Mouse (Mus musculus) kidney, embryonic 14.5 days (tissue): ENCODE measurements at regions not wholly inside any gene's neighbourhood (a gene's known extent, or its start where the extent isn't known, plus 50 kb on each side); places are given as distances from the start of the nearest gene placed in this dataset.
"Not testable (repeated sequence)": the region's sequence is repeated elsewhere in the genome, so short reads cannot be mapped to it uniquely, and the experiment has no call there.

Experiments
- ATAC-seq: fragments of 200-750 bp; cut with Nextera tagmentation; 2 replicates; pipeline ENCODE4 v1.8.0; 2017; ENCODE audit warnings: moderate number of reproducible peaks, mild to moderate bottlenecking, moderate TSS enrichment, moderate library complexity; ENCODE audit not compliant: low FRiP score, low TSS enrichment
- H3K27ac ChIP-seq: fragments of 300-500 bp; sonication (generic); 2 replicates; pipeline ENCODE4 v1.5.1; 2014; ENCODE audit warnings: low read depth, mild to moderate bottlenecking, low read length, moderate library complexity, mixed read lengths
- H3K27me3 ChIP-seq: fragments of 300-500 bp; sonication (generic); 2 replicates; pipeline ENCODE4 v1.6.1; 2014; ENCODE audit warnings: mild to moderate bottlenecking, low read length; ENCODE audit not compliant: control insufficient read depth, insufficient read depth
- H3K36me3 ChIP-seq: fragments of 300-500 bp; sonication (generic); 2 replicates; pipeline ENCODE4 v1.6.1; 2014; ENCODE audit warnings: low read length, mixed read lengths; ENCODE audit not compliant: control insufficient read depth, insufficient read depth
- H3K4me1 ChIP-seq: fragments of 300-500 bp; sonication (generic); 2 replicates; pipeline ENCODE4 v1.6.1; 2014; ENCODE audit warnings: low read length, mixed read lengths; ENCODE audit not compliant: control insufficient read depth, insufficient read depth
- H3K4me2 ChIP-seq: fragments of 300-500 bp; sonication (generic); replicated peaks from 2 replicates; pipeline ENCODE4 v1.6.1; 2014; ENCODE audit warnings: low read depth, mild to moderate bottlenecking, low read length
- H3K4me3 ChIP-seq: fragments of 300-500 bp; sonication (generic); 2 replicates; pipeline ENCODE4 v1.5.1; 2014; ENCODE audit warnings: mild to moderate bottlenecking, low read length
- H3K9ac ChIP-seq: fragments of 300-500 bp; sonication (generic); 2 replicates; pipeline ENCODE4 v1.6.1; 2014; ENCODE audit warnings: low read depth, mild to moderate bottlenecking, low read length, moderate library complexity
- H3K9me3 ChIP-seq: fragments of 300-500 bp; sonication (generic); 2 replicates; pipeline ENCODE4 v1.6.1; 2016; ENCODE audit warnings: low read length; ENCODE audit not compliant: control insufficient read depth
- WGBS: fragments of 180-500 bp; shearing (Covaris S2); extraction: QIAGEN DNeasy Blood & Tissue Kit; methylation state at CpG from one replicate; pipeline ENCODE4 v1.1.7; 2014; 5-methylcytosine and 5-hydroxymethylcytosine counted together

GRCm38 (mm10) chr14:96690923-96691322 is 172.0 kb upstream of the Klhl1 start:
- no peaks in the 10 kb centered on the region for H3K9me3 ChIP-seq
- WGBS, result 87% methylated on average over 1 of the region's 1 CpGs
- no peak overlapping the region for H3K9ac ChIP-seq
- no peak overlapping the region for H3K4me2 ChIP-seq
- H3K27ac ChIP-seq, result no peak overlapping the region
- H3K4me3 ChIP-seq, result no peak overlapping the region
- no peaks in the 10 kb centered on the region for H3K27me3 ChIP-seq
- ATAC-seq, result no peak
- no peaks in the 10 kb centered on the region for H3K36me3 ChIP-seq
- no peaks in the 10 kb centered on the region for H3K4me1 ChIP-seq

GRCm38 (mm10) chr14:96683943-96684342 is 165.0 kb upstream of the Klhl1 start:
- 74% methylated on average over 5 of the region's 5 CpGs for WGBS
- no peak for ATAC-seq

GRCm38 (mm10) chr14:96681740-96682139 is 162.8 kb upstream of the Klhl1 start:
- H3K9me3 ChIP-seq, result no peaks in the 10 kb centered on the region
- no peak overlapping the region for H3K4me3 ChIP-seq
- H3K36me3 ChIP-seq, result no peaks in the 10 kb centered on the region
- H3K9ac ChIP-seq, result no peak overlapping the region
- H3K27ac ChIP-seq, result no peak overlapping the region
- no peaks in the 10 kb centered on the region for H3K27me3 ChIP-seq
- WGBS, result 82% methylated on average over 3 of the region's 3 CpGs
- no peak for ATAC-seq
- H3K4me2 ChIP-seq, result no peak overlapping the region
- no peaks in the 10 kb centered on the region for H3K4me1 ChIP-seq

More at GRCm38 (mm10) chr14:96683943-96684342, 165.0 kb upstream of the Klhl1 start:
- no peak overlapping the region for H3K27ac ChIP-seq
- H3K27me3 ChIP-seq, result no peaks in the 10 kb centered on the region
- H3K9ac ChIP-seq, result no peak overlapping the region
- no peaks in the 10 kb centered on the region for H3K9me3 ChIP-seq
- H3K4me1 ChIP-seq, result no peaks in the 10 kb centered on the region
- H3K4me3 ChIP-seq, result no peak overlapping the region
- no peak overlapping the region for H3K4me2 ChIP-seq
- H3K36me3 ChIP-seq, result no peaks in the 10 kb centered on the region

- no peak for ATAC-seq
- 83% methylated on average over 1 of the region's 1 CpGs for WGBS
- H3K27me3 ChIP-seq, result no peaks in the 10 kb centered on the region
- H3K4me3 ChIP-seq, result no peak overlapping the region
- H3K9ac ChIP-seq, result no peak overlapping the region
- H3K9me3 ChIP-seq, result no peaks in the 10 kb centered on the region
- H3K4me2 ChIP-seq, result no peak overlapping the region
- H3K4me1 ChIP-seq, result no peaks in the 10 kb centered on the region
- H3K36me3 ChIP-seq, result no peaks in the 10 kb centered on the region
- no peak overlapping the region for H3K27ac ChIP-seq
These were observed 157.3 kb upstream of the Klhl1 start for GRCm38 (mm10) chr14:96676213-96676612.

- WGBS, result 85% methylated on average over 2 of the region's 2 CpGs
- H3K27me3 ChIP-seq, result no peaks in the 10 kb centered on the region
- no peaks in the 10 kb centered on the region for H3K9me3 ChIP-seq
- H3K4me3 ChIP-seq, result no peak overlapping the region
- H3K9ac ChIP-seq, result no peak overlapping the region
- ATAC-seq, result no peak
- no peaks in the 10 kb centered on the region for H3K36me3 ChIP-seq
- no peak overlapping the region for H3K4me2 ChIP-seq
- H3K27ac ChIP-seq, result no peak overlapping the region
- H3K4me1 ChIP-seq, result no peaks in the 10 kb centered on the region
These were observed 149.7 kb upstream of the Klhl1 start for GRCm38 (mm10) chr14:96668635-96669034.

GRCm38 (mm10) chr14:96656500-96656899 is 137.6 kb upstream of the Klhl1 start:
- ATAC-seq, result no peak
- no peak overlapping the region for H3K4me3 ChIP-seq
- 88% methylated on average over 1 of the region's 1 CpGs for WGBS

GRCm38 (mm10) chr14:96630291-96630690 is 111.4 kb upstream of the Klhl1 start:
- no peaks in the 10 kb centered on the region for H3K36me3 ChIP-seq
- no peak for ATAC-seq
- WGBS, result 78% methylated on average over 2 of the region's 2 CpGs

More at GRCm38 (mm10) chr14:96656500-96656899, 137.6 kb upstream of the Klhl1 start:
- H3K9ac ChIP-seq, result no peak overlapping the region
- H3K27me3 ChIP-seq, result no peaks in the 10 kb centered on the region
- H3K4me2 ChIP-seq, result no peak overlapping the region
- H3K36me3 ChIP-seq, result no peaks in the 10 kb centered on the region
- no peaks in the 10 kb centered on the region for H3K4me1 ChIP-seq
- H3K27ac ChIP-seq, result no peak overlapping the region
- H3K9me3 ChIP-seq, result no peaks in the 10 kb centered on the region

GRCm38 (mm10) chr14:96606736-96607135 is 87.8 kb upstream of the Klhl1 start:
- Histone ChIP-seq H3K4me2 (no peak overlapping the region), H3K36me3 (no peaks in the 10 kb centered on the region), H3K4me3 (no peak overlapping the region), H3K9ac (no peak overlapping the region), H3K27ac (no peak overlapping the region), H3K4me1 (no peaks in the 10 kb centered on the region), H3K9me3 (no peaks in the 10 kb centered on the region), H3K27me3 (no peaks in the 10 kb centered on the region)
- ATAC-seq, result no peak
- WGBS, result 76% methylated on average over 4 of the region's 4 CpGs

More at GRCm38 (mm10) chr14:96630291-96630690, 111.4 kb upstream of the Klhl1 start:
- Histone ChIP-seq H3K27ac (no peak overlapping the region), H3K4me3 (no peak overlapping the region), H3K27me3 (no peaks in the 10 kb centered on the region), H3K9me3 (no peaks in the 10 kb centered on the region), H3K9ac (no peak overlapping the region), H3K4me2 (no peak overlapping the region), H3K4me1 (no peaks in the 10 kb centered on the region)

GRCm38 (mm10) chr14:96601092-96601491 is 82.2 kb upstream of the Klhl1 start:
- H3K36me3 ChIP-seq, H3K9me3 ChIP-seq, H3K27me3 ChIP-seq, H3K27ac ChIP-seq, H3K4me3 ChIP-seq, H3K9ac ChIP-seq, H3K4me2 ChIP-seq, ATAC-seq, H3K4me1 ChIP-seq: not testable (repeated sequence)
- WGBS, result 64% methylated on average over 1 of the region's 1 CpGs

GRCm38 (mm10) chr14:96592051-96592450 is 73.1 kb upstream of the Klhl1 start:
- Histone ChIP-seq H3K4me2 (no peak overlapping the region), H3K9ac (no peak overlapping the region), H3K4me3 (no peak overlapping the region), H3K4me1 (no peaks in the 10 kb centered on the region), H3K9me3 (no peaks in the 10 kb centered on the region), H3K27ac (no peak overlapping the region), H3K27me3 (no peaks in the 10 kb centered on the region), H3K36me3 (no peaks in the 10 kb centered on the region)
- no peak for ATAC-seq
